Mouse (Mus musculus): ENCODE data around the gene Cmc1.

GRCm38 (mm10) chr9:118099395-118099794 is 50.6 kb downstream of the Cmc1 start:
- TF ChIP-seq CTCF (IDR thresholded peaks at IDR 0.05; ENCODE audit: low read depth) (peak; percentile 75), EP300 (optimal IDR thresholded peaks at IDR 0.05) (no peak)

Measured in stomach, postnatal 0 days (tissue).